Mouse (Mus musculus): ENCODE measurements around the gene Naip5. TPM values are rescaled to one million over a fixed set of nuclear protein-coding genes. Genes with fewer than 3 reads are reported as not detected.
"Not testable (repeated sequence)": the region's sequence is repeated elsewhere in the genome, so short reads cannot be mapped to it uniquely, and the experiment has no call there.

Naip5 gene
- polyA plus RNA-seq (2016; fragmentation: Nextera tagmentation; extraction: Ambion mirVana): 0.05 and 0.06 TPM in 2 replicates

DNA sequence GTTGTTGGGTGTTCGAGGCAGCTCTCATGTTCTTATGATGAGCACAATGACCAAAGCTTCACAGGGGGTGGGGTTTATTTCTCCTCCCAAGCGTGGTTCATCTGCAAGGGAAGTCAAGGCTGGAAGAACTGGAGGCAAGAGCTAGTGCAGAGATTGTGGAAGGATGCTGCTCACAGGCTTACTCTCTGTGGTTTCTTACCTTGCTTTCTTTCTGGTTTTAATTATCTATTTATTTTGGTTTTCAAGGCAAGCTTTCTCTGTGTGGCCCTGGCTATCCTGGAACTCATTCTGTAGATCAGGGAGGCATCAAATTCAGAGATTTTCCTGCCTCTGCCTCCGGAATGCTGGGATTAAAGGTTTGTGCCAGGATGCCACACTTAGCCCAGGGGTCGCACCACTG, at the start of gene Naip5:
Gene Naip5 (minus strand): TSS at position 101 of the 400 bp plus-strand sequence.
- not testable (repeated sequence) for H3K27me3 ChIP-seq, H3K4me3 ChIP-seq
- 72% methylated on average over 4 of the region's 4 CpGs for WGBS

DNA sequence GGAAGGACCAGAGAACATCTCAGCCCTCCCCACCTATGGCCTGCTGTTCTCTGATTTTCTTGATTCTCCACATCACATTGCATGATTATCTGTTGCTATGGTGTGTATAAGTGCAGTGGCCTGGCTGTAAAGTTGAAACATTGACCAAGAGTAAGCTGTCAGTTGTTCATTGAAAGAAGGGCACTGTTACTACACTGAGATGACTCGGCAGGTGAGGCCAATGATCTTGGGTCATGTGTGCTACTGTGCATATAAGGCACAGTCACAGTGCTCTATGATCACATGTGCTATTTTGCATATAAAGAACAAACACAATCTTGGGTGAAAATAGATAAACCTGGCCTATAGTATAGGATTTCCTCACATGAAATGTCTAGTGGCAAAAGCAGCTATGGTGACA, 38.5 kb upstream of the Naip5 start:
- 90% methylated on average over 1 of the region's 1 CpGs for WGBS
- ATAC-seq (ENCODE audit: insufficient number of reproducible peaks, insufficient read depth, low FRiP score, low TSS enrichment): no peak
- Histone ChIP-seq H3K4me2 (replicated peaks) (no peak overlapping the region), H3K4me1 (no peaks in the 10 kb centered on the region), H3K9ac (no peak overlapping the region), H3K36me3 (no peaks in the 10 kb centered on the region), H3K9me3 (no peaks in the 10 kb centered on the region), H3K27me3 (no peaks in the 10 kb centered on the region), H3K27ac (no peak overlapping the region), H3K4me3 (no peak overlapping the region)

More for the DNA sequence above, at the start of gene Naip5:
- not testable (repeated sequence) for ATAC-seq (ENCODE audit: insufficient number of reproducible peaks, insufficient read depth, low FRiP score, low TSS enrichment); H3K9ac ChIP-seq; H3K9me3 ChIP-seq; H3K4me2 ChIP-seq (replicated peaks); H3K36me3 ChIP-seq; H3K27ac ChIP-seq; H3K4me1 ChIP-seq

- not testable (repeated sequence) for H3K27ac ChIP-seq; H3K4me3 ChIP-seq; H3K9me3 ChIP-seq; H3K9ac ChIP-seq; ATAC-seq (ENCODE audit: insufficient number of reproducible peaks, insufficient read depth, low FRiP score, low TSS enrichment); H3K4me1 ChIP-seq; H3K36me3 ChIP-seq; H3K4me2 ChIP-seq (replicated peaks); H3K27me3 ChIP-seq
- no CpG with 5 or more reads among the region's 1 CpGs for WGBS
These were observed 25.5 kb upstream of the Naip5 start for GRCm38 (mm10) chr13:100271474-100272132.

DNA sequence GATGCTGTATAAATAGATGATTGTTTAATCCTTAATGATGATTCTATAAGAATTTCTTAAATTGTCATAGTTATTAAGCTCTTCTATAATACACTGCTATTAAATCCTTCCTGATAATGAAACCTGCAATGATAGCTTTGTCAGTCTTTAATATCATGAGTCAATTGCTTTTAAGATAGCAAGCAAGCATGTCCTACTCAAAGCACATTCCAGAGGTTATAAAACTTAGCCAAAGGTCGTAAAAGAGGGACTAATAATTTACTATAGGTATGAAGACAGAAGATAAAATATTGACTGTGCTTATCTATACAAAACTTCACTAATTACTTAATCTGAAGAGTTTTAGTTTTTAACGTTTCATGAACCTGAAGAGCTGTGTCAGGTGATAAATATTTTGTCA, 10.9 kb upstream of the Naip5 start:
- H3K27ac ChIP-seq; ATAC-seq (ENCODE audit: insufficient number of reproducible peaks, insufficient read depth, low FRiP score, low TSS enrichment); H3K9ac ChIP-seq; H3K4me3 ChIP-seq; H3K27me3 ChIP-seq; H3K36me3 ChIP-seq; H3K9me3 ChIP-seq; H3K4me2 ChIP-seq (replicated peaks); H3K4me1 ChIP-seq: not testable (repeated sequence)
- 72% methylated on average over 2 of the region's 2 CpGs for WGBS

DNA sequence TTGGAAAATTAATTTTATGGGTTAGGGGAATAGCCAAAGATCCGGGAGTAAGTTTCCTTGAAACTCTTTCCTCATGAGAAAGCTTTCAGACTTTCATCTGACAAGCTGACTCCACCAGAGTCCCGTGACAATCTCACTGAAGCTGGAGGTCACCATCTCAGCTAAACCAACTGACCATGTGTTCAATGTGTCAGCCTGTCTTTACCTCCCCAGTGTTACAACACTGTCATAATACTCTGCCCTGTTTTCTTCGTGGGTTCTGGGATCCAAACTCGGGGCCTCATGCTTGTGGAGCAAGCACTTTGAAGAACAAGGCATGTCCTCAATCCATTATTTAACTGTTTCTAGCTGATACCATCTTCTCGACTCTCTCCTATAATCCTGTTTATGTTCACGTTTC, 9.8 kb upstream of the Naip5 start:
- not testable (repeated sequence) for H3K4me2 ChIP-seq (replicated peaks); H3K9ac ChIP-seq; H3K9me3 ChIP-seq; H3K27me3 ChIP-seq; H3K36me3 ChIP-seq; H3K4me3 ChIP-seq; ATAC-seq (ENCODE audit: insufficient number of reproducible peaks, insufficient read depth, low FRiP score, low TSS enrichment); H3K4me1 ChIP-seq; H3K27ac ChIP-seq
- 85% methylated on average over 6 of the region's 6 CpGs for WGBS

- not testable (repeated sequence) for H3K4me1 ChIP-seq; H3K9me3 ChIP-seq; H3K9ac ChIP-seq; H3K4me3 ChIP-seq; ATAC-seq (ENCODE audit: insufficient number of reproducible peaks, insufficient read depth, low FRiP score, low TSS enrichment); H3K27me3 ChIP-seq; H3K4me2 ChIP-seq (replicated peaks); H3K27ac ChIP-seq; H3K36me3 ChIP-seq
- WGBS: 86% methylated on average over 2 of the region's 2 CpGs
These were observed 5.8 kb upstream of the Naip5 start for GRCm38 (mm10) chr13:100251897-100252296.

- not testable (repeated sequence) for H3K9me3 ChIP-seq; H3K36me3 ChIP-seq; H3K27me3 ChIP-seq; H3K9ac ChIP-seq; ATAC-seq (ENCODE audit: insufficient number of reproducible peaks, insufficient read depth, low FRiP score, low TSS enrichment); H3K4me2 ChIP-seq (replicated peaks); H3K27ac ChIP-seq; H3K4me3 ChIP-seq; H3K4me1 ChIP-seq
- WGBS: 77% methylated on average over 5 of the region's 5 CpGs
These were observed 885 bp upstream of the Naip5 start for GRCm38 (mm10) chr13:100246896-100247519.

DNA sequence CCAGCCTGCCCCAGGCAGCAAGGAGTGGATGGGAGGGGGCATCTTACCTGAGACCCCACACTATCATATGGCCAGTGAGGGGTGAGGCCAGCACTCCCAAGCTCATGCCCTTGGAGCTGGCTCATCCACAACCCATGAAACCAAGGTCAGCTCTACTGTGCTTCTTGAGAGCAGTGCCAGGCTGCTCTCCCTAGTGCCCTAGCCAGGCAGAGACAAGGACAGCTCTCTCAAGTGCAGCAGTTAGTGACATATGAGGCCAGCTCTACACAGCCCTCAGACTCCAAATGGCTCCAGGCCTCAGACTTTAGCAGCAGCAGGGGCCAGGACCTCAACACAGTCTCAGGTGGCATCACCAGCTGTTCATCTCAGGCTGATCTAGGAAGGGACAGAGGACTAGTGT, 2.4 kb downstream of the Naip5 start:
- H3K27ac ChIP-seq: no peak overlapping the region
- H3K36me3 ChIP-seq: no peaks in the 10 kb centered on the region
- no peaks in the 10 kb centered on the region for H3K9me3 ChIP-seq
- no peaks in the 10 kb centered on the region for H3K27me3 ChIP-seq
- no peak overlapping the region for H3K4me2 ChIP-seq (replicated peaks)
- H3K9ac ChIP-seq: no peak overlapping the region
- no peak overlapping the region for H3K4me3 ChIP-seq
- 0 out of 2 replicates have a peak, but pooled peaks have one; percentile 52 for ATAC-seq (ENCODE audit: insufficient number of reproducible peaks, insufficient read depth, low FRiP score, low TSS enrichment)
- no peaks in the 10 kb centered on the region for H3K4me1 ChIP-seq

- WGBS: 59% methylated on average over 1 of the region's 1 CpGs
- not testable (repeated sequence) for ATAC-seq (ENCODE audit: insufficient number of reproducible peaks, insufficient read depth, low FRiP score, low TSS enrichment); H3K9me3 ChIP-seq; H3K4me3 ChIP-seq; H3K4me2 ChIP-seq (replicated peaks); H3K27ac ChIP-seq; H3K4me1 ChIP-seq; H3K36me3 ChIP-seq; H3K9ac ChIP-seq; H3K27me3 ChIP-seq
These were observed 32.4 kb downstream of the Naip5 start for GRCm38 (mm10) chr13:100213683-100214082.

- H3K36me3 ChIP-seq: no peaks in the 10 kb centered on the region
- no peak overlapping the region for H3K4me3 ChIP-seq
- no peak overlapping the region for H3K9ac ChIP-seq
- no peak overlapping the region for H3K4me2 ChIP-seq (replicated peaks)
- no peaks in the 10 kb centered on the region for H3K4me1 ChIP-seq
- no peak for ATAC-seq (ENCODE audit: insufficient number of reproducible peaks, insufficient read depth, low FRiP score, low TSS enrichment)
- H3K27ac ChIP-seq: no peak overlapping the region
- no peaks in the 10 kb centered on the region for H3K9me3 ChIP-seq
- 31% methylated on average over 8 of the region's 8 CpGs for WGBS
- no peaks in the 10 kb centered on the region for H3K27me3 ChIP-seq
These were observed 35.6 kb downstream of the Naip5 start for GRCm38 (mm10) chr13:100210540-100210939.

DNA sequence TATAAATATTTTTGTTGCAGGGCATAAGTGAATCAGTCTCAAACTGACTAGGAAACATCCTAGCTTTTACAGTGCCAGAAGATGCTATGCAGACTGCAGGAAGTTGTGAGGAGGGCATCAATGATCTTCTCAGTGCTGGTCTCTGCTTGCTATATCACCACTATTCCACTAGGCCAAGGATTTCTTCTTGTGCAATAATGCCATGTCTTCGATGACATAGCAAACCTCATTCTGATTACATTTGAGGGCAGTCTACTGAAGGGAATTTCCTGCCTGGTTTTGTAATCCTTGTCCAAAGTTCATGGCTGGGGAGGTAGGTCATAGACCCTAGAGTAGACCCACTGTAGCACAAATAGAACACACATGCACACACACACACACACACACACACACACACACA, 42.8 kb downstream of the Naip5 start:
- 79% methylated on average over 1 of the region's 1 CpGs for WGBS
- no peak overlapping the region for H3K4me2 ChIP-seq (replicated peaks)
- ATAC-seq (ENCODE audit: insufficient number of reproducible peaks, insufficient read depth, low FRiP score, low TSS enrichment): no peak
- no peaks in the 10 kb centered on the region for H3K27me3 ChIP-seq
- H3K27ac ChIP-seq: no peak overlapping the region
- no peak overlapping the region for H3K9ac ChIP-seq
- no peaks in the 10 kb centered on the region for H3K4me1 ChIP-seq
- H3K9me3 ChIP-seq: no peaks in the 10 kb centered on the region
- H3K4me3 ChIP-seq: no peak overlapping the region
- no peaks in the 10 kb centered on the region for H3K36me3 ChIP-seq

- ATAC-seq (ENCODE audit: insufficient number of reproducible peaks, insufficient read depth, low FRiP score, low TSS enrichment): not testable (repeated sequence)
- 74% methylated on average over 3 of the region's 3 CpGs for WGBS
These were observed 44.3 kb downstream of the Naip5 start, which contains the start of gene Naip2 for GRCm38 (mm10) chr13:100201659-100202333. Naip2 (minus strand) TSS chr13:100202092.

More at GRCm38 (mm10) chr13:100201659-100202333, 44.3 kb downstream of the Naip5 start, which contains the start of gene Naip2:
- H3K4me1 ChIP-seq; H3K9ac ChIP-seq; H3K4me3 ChIP-seq; H3K27ac ChIP-seq; H3K36me3 ChIP-seq; H3K4me2 ChIP-seq (replicated peaks); H3K9me3 ChIP-seq; H3K27me3 ChIP-seq: not testable (repeated sequence)

Data from embryonic facial prominence, embryonic 12.5 days (tissue).